Mouse (Mus musculus) frontal cortex, postnatal 10 days (tissue): ENCODE measurements around the gene Mycbp.
"Not testable (repeated sequence)": the region's sequence is repeated elsewhere in the genome, so short reads cannot be mapped to it uniquely, and the experiment has no call there.

Experiments
- DNase-seq, 2 experiments: peaks; one replicate each; pipeline ENCODE4 v3.0.0; 2022; ENCODE audit warnings: low spot score in 2 of 2, mixed read lengths in 1 of 2

Mycbp gene

GRCm38 (mm10) chr4:123940878-123941277 lies 36.2 kb downstream of the Mycbp start:
- not testable (repeated sequence) for DNase-seq

- DNase-seq: no peak
These were observed 42.1 kb downstream of the Mycbp start for GRCm38 (mm10) chr4:123946701-123947100.

GRCm38 (mm10) chr4:123947149-123947548 lies 42.5 kb downstream of the Mycbp start:
- no peak for DNase-seq

- no peak for DNase-seq
These were observed 44.3 kb downstream of the Mycbp start for GRCm38 (mm10) chr4:123948901-123949300.

GRCm38 (mm10) chr4:123949649-123950048 lies 45.0 kb downstream of the Mycbp start:
- no peak for DNase-seq

- no peak for DNase-seq
These were observed 47.4 kb downstream of the Mycbp start for GRCm38 (mm10) chr4:123952059-123952458.

- peak; percentile 33 to 76 for DNase-seq
These were observed 52.3 kb downstream of the Mycbp start for GRCm38 (mm10) chr4:123956703-123957491.

GRCm38 (mm10) chr4:123957492-123957808 lies 52.8 kb downstream of the Mycbp start:
- no peak for DNase-seq

- no peak for DNase-seq
These were observed 53.3 kb downstream of the Mycbp start for GRCm38 (mm10) chr4:123957891-123958290.

- DNase-seq: no peak
These were observed 56.3 kb downstream of the Mycbp start for GRCm38 (mm10) chr4:123960955-123961354.
